23 mouse cellular contexts compared by ENCODE assay signal in the genomic region with DNA sequence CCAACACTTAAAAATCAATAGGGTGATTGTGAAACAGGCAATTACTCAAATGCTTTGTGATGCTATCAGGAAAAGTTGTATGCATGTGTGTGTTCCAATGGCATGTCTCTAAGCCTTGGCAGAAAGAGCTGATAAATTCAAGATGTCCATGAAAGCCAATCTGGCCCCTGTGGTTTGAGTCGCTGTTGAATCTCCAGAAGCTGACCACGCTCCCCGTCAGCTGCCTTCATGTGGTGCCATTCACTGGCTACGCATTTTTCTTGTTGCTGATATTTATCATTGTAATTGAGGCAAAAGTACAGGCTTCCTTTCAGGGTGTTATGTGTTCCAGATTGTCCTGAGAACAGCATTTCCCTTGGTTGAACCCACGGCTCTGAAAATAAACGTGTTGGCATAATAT. TPM values are rescaled to one million over a fixed set of nuclear protein-coding genes. Genes with fewer than 3 reads are reported as not detected.
DNase-seq lines count a peak whose midpoint lies in the region; ATAC-seq lines count a peak whose summit lies in the region.
"Had no signal": no experiment of that assay in that cellular context is flagged by ENCODE, and none has a peak within 500 bp of the region (broad histone marks: within the 10 kb centered on the region; RNA-seq: fewer than 3 reads in every experiment).

No protein-coding gene starts in this region.

- no peaks in the 10 kb centered on the region for H3K4me1 ChIP-seq in forebrain, embryonic 13.5 days
- H3K4me1 ChIP-seq in forebrain, embryonic 16.5 days (replicated peaks; ENCODE audit: control insufficient read depth, insufficient read depth, low read length), result no peaks in the 10 kb centered on the region
- H3K4me1 ChIP-seq in embryonic facial prominence, embryonic 15.5 days, result no peaks in the 10 kb centered on the region
- 0 out of 2 replicates have a peak, but pooled peaks cover 2% of the 10 kb centered on the region for H3K4me1 ChIP-seq in neural tube, embryonic 15.5 days
- H3K4me1 ChIP-seq: forebrain, embryonic 15.5 days; hindbrain, embryonic 12.5 days had no signal

- ATAC-seq in forebrain, embryonic 13.5 days, result no peak
- no peak for ATAC-seq in forebrain, embryonic 16.5 days
- peak; percentile 73 for ATAC-seq in embryonic facial prominence, embryonic 15.5 days (ENCODE audit: insufficient number of reproducible peaks, low FRiP score, low TSS enrichment, low read depth)
- no peak for ATAC-seq in neural tube, embryonic 15.5 days (ENCODE audit: low FRiP score)
- ATAC-seq: CD4-positive, CD25-positive, alpha-beta regulatory T cell, adult 4 months; forebrain, embryonic 15.5 days; intestine, embryonic 15.5 days; Patski had no signal

- H3K4me3 ChIP-seq in forebrain, embryonic 13.5 days, result no peak overlapping the region
- H3K4me3 ChIP-seq in forebrain, embryonic 16.5 days (replicated peaks; ENCODE audit: low read length), result no peak overlapping the region
- H3K4me3 ChIP-seq in embryonic facial prominence, embryonic 15.5 days (replicated peaks), result no peak overlapping the region
- no peak overlapping the region for H3K4me3 ChIP-seq in neural tube, embryonic 15.5 days (replicated peaks)
- H3K4me3 ChIP-seq: forebrain, embryonic 10.5 days; forebrain, embryonic 15.5 days; hindbrain, embryonic 12.5 days; intestine, embryonic 15.5 days had no signal

- H3K27me3 ChIP-seq in forebrain, embryonic 13.5 days, result no peaks in the 10 kb centered on the region
- H3K27me3 ChIP-seq in forebrain, embryonic 16.5 days (replicated peaks; ENCODE audit: control insufficient read depth, insufficient read depth, low read length), result no peaks in the 10 kb centered on the region
- no peaks in the 10 kb centered on the region for H3K27me3 ChIP-seq in embryonic facial prominence, embryonic 15.5 days
- H3K27me3 ChIP-seq in neural tube, embryonic 15.5 days (replicated peaks), result no peaks in the 10 kb centered on the region
- H3K27me3 ChIP-seq: forebrain, embryonic 15.5 days; hindbrain, embryonic 12.5 days; intestine, embryonic 15.5 days; Patski had no signal

- DNase-seq in 3T3-L1 (ENCODE audit: low read depth, low spot score), result peak; percentile 83
- peak; percentile 43 for DNase-seq in MN1 (ENCODE audit: low spot score)
- DNase-seq in cerebellum, adult 11 months, result no peak
- DNase-seq in left cerebral cortex, adult 8-10 months (ENCODE audit: low spot score in 2 of 2), result no peak
- DNase-seq: adrenal gland, postnatal 14 days; cerebellum, adult 18-20 months; cerebellum, adult 9-11 months; cerebellum, postnatal 36 days; gastrocnemius, postnatal 25 days; heart, postnatal 10 days; heart, postnatal 4 days; kidney, adult 18-20 months had no signal

- H3K9ac ChIP-seq in forebrain, embryonic 13.5 days, result no peak overlapping the region
- no peak overlapping the region for H3K9ac ChIP-seq in forebrain, embryonic 16.5 days (replicated peaks; ENCODE audit: low read depth, low read length)
- H3K9ac ChIP-seq in embryonic facial prominence, embryonic 15.5 days, result no peak overlapping the region
- H3K9ac ChIP-seq in neural tube, embryonic 15.5 days (replicated peaks), result no peak overlapping the region
- H3K9ac ChIP-seq: forebrain, embryonic 15.5 days; hindbrain, embryonic 12.5 days; intestine, embryonic 15.5 days had no signal

- no peak overlapping the region for H3K4me2 ChIP-seq in forebrain, embryonic 13.5 days
- H3K4me2 ChIP-seq in forebrain, embryonic 16.5 days (ENCODE audit: low read length), result no peak overlapping the region
- H3K4me2 ChIP-seq in embryonic facial prominence, embryonic 15.5 days (replicated peaks), result no peak overlapping the region
- no peak overlapping the region for H3K4me2 ChIP-seq in neural tube, embryonic 15.5 days
- H3K4me2 ChIP-seq: forebrain, embryonic 15.5 days; hindbrain, embryonic 12.5 days; intestine, embryonic 15.5 days had no signal

- peaks cover 89% of the 10 kb centered on the region for H3K36me3 ChIP-seq in forebrain, embryonic 13.5 days (ENCODE audit: poor library complexity, severe bottlenecking)
- peaks cover 34% of the 10 kb centered on the region for H3K36me3 ChIP-seq in forebrain, embryonic 16.5 days (ENCODE audit: control insufficient read depth, insufficient read depth)
- peaks cover 90% of the 10 kb centered on the region for H3K36me3 ChIP-seq in embryonic facial prominence, embryonic 15.5 days
- peaks cover 81% of the 10 kb centered on the region for H3K36me3 ChIP-seq in neural tube, embryonic 15.5 days

- 90% methylated on average over 6 of the region's 6 CpGs for WGBS in forebrain, embryonic 13.5 days
- 80% methylated on average over 6 of the region's 6 CpGs for WGBS in forebrain, embryonic 16.5 days
- WGBS in embryonic facial prominence, embryonic 15.5 days, result 39% methylated on average over 6 of the region's 6 CpGs
- WGBS in neural tube, embryonic 15.5 days, result 78% methylated on average over 6 of the region's 6 CpGs

- no peaks in the 10 kb centered on the region for H3K9me3 ChIP-seq in forebrain, embryonic 13.5 days (replicated peaks)
- H3K9me3 ChIP-seq in forebrain, embryonic 16.5 days (ENCODE audit: control insufficient read depth, low read length), result no peaks in the 10 kb centered on the region
- no peaks in the 10 kb centered on the region for H3K9me3 ChIP-seq in embryonic facial prominence, embryonic 15.5 days (replicated peaks)
- no peaks in the 10 kb centered on the region for H3K9me3 ChIP-seq in neural tube, embryonic 15.5 days (replicated peaks)
- H3K9me3 ChIP-seq: forebrain, embryonic 10.5 days; forebrain, embryonic 15.5 days; G1E; hindbrain, embryonic 12.5 days; intestine, embryonic 15.5 days had no signal

- H3K27ac ChIP-seq in forebrain, embryonic 13.5 days, result peak overlapping the region; percentile 21; the same call in 1 of the 2 replicates
- H3K27ac ChIP-seq in forebrain, embryonic 16.5 days (ENCODE audit: low read length), result no peak overlapping the region
- peak overlapping the region; percentile 41; the same call in 1 of the 2 replicates for H3K27ac ChIP-seq in embryonic facial prominence, embryonic 15.5 days (replicated peaks)
- H3K27ac ChIP-seq in neural tube, embryonic 15.5 days (replicated peaks), result no peak overlapping the region
- H3K27ac ChIP-seq: forebrain, embryonic 10.5 days; forebrain, embryonic 15.5 days; hindbrain, embryonic 12.5 days; intestine, embryonic 15.5 days had no signal

RNA-seq across cellular contexts. Expression of a gene that starts 16.9 kb away (rescaled TPM):
- polyA plus RNA-seq in forebrain, embryonic 13.5 days (2015; fragmentation: Nextera tagmentation; extraction: Ambion mirVana), result 11.8 and 16.5 TPM in 2 replicates
- polyA plus RNA-seq in forebrain, embryonic 16.5 days (2015; fragmentation: Nextera tagmentation; extraction: Ambion mirVana), result 35.4 and 51.6 TPM in 2 replicates
- 16.4 and 19.9 TPM in 2 replicates for polyA plus RNA-seq in embryonic facial prominence, embryonic 15.5 days (2015; fragmentation: Nextera tagmentation; extraction: Ambion mirVana)
- polyA plus RNA-seq in neural tube, embryonic 15.5 days (2015; fragmentation: Nextera tagmentation; extraction: Ambion mirVana), result 88.5 and 106 TPM in 2 replicates
- 100 to 1,000 TPM; 338 to 399 (median 364) TPM for total RNA-seq in left cerebral cortex, adult 8-10 months (2022)
- total RNA-seq: G1E had no signal
- polyA plus RNA-seq: G1E had no signal

RNA-seq across cellular contexts. Expression of a gene that starts 54.1 kb away (rescaled TPM):
- 69.9 and 76.8 TPM in 2 replicates for polyA plus RNA-seq in forebrain, embryonic 13.5 days (2015; fragmentation: Nextera tagmentation; extraction: Ambion mirVana)
- 80.1 and 82.6 TPM in 2 replicates for polyA plus RNA-seq in forebrain, embryonic 16.5 days (2015; fragmentation: Nextera tagmentation; extraction: Ambion mirVana)
- polyA plus RNA-seq in embryonic facial prominence, embryonic 15.5 days (2015; fragmentation: Nextera tagmentation; extraction: Ambion mirVana), result 70.6 and 71.4 TPM in 2 replicates
- 59.3 and 61.6 TPM in 2 replicates for polyA plus RNA-seq in neural tube, embryonic 15.5 days (2015; fragmentation: Nextera tagmentation; extraction: Ambion mirVana)
- total RNA-seq in left cerebral cortex, adult 8-10 months (2022), result 100 to 1,000 TPM; 127 to 138 (median 131) TPM

Comparison
In these comparisons a context has a peak if more than half of its experiments do, and no peak if none do; other contexts are left out.
1. H3K27ac ChIP-seq: peak in forebrain, embryonic 13.5 days (single experiment) and embryonic facial prominence, embryonic 15.5 days (single experiment); none in forebrain, embryonic 16.5 days (single experiment) and neural tube, embryonic 15.5 days (single experiment).
2. DNase-seq: peak in 3T3-L1 (single experiment) and MN1 (single experiment); none in cerebellum, adult 11 months (single experiment) and left cerebral cortex, adult 8-10 months (0 of 2).